Mouse (Mus musculus) urinary bladder, postnatal 25 days (tissue): ENCODE results near the gene Akap1.

Source experiments
- DNase-seq: peaks from one replicate; pipeline ENCODE4 v3.0.0; 2022; ENCODE audit warnings: low spot score

Akap1 gene

GRCm38 (mm10) chr11:88782531-88782930 is 81.9 kb downstream of the Akap1 start:
- DNase-seq: no peak
